Mouse (Mus musculus) E14TG2a.4 (cell line): ENCODE data around the gene Per1.

Experiments
- CTCF ChIP-seq: conservative IDR thresholded peaks from 2 replicates; pipeline ENCODE4 v1.5.1; 2014; ENCODE audit warnings: low read length
- NANOG ChIP-seq: IDR thresholded peaks from 2 replicates; pipeline ENCODE4 v1.6.1; 2014; ENCODE audit warnings: borderline replicate concordance, low read length, mixed read lengths
- POU5F1 ChIP-seq: IDR thresholded peaks from 2 replicates; pipeline ENCODE4 v1.6.1; 2014; ENCODE audit warnings: low read length, borderline replicate concordance

GRCm38 (mm10) chr11:69149728-69150127 is 54.7 kb downstream of the Per1 start:
- TF ChIP-seq CTCF, result no peak
- no peak for TF ChIP-seq NANOG
- no peak for TF ChIP-seq POU5F1
